Mouse (Mus musculus) left cerebral cortex, postnatal 10 days (tissue): Measurements from ENCODE around the gene Slc7a6. TPM values are rescaled to one million over a fixed set of nuclear protein-coding genes. Genes with fewer than 3 reads are reported as not detected.

Source experiments
- DNase-seq, 2 experiments: peaks; one replicate each; pipeline ENCODE4 v3.0.0; 2021 to 2022; ENCODE audit warnings: low spot score in 2 of 2, mixed read lengths in 1 of 2; ENCODE audit errors: extremely low spot score in 1 of 2
- intact Hi-C: fragments of 180-260 bp; cut with DNase I; formaldehyde crosslinking; loops from one replicate; pipeline ENCODE4 v1.15.1; 2025
- total RNA-seq, 2 experiments: library from RNA; stranded (reverse); gene quantifications; 2 replicates each; pipeline ENCODE4 v1.2.3; 2021

Slc7a6 gene
- 10 to 100 TPM; 28.5 to 29.2 TPM for total RNA-seq

- DNase-seq: peak; percentile 75 to 91
- intact Hi-C loops: no loop called here
Observed at GRCm38 (mm10) chr8:106168356-106169016, at the start of gene Slc7a6. Gene Slc7a6 (plus strand): TSS chr8:106168857.

GRCm38 (mm10) chr8:106123443-106123842 is 45.2 kb upstream of the Slc7a6 start:
- no peak for DNase-seq
- intact Hi-C loops: no loop called here

GRCm38 (mm10) chr8:106126055-106126454 is 42.6 kb upstream of the Slc7a6 start:
- intact Hi-C loops: no loop called here
- DNase-seq: no peak

GRCm38 (mm10) chr8:106127054-106127453 is 41.6 kb upstream of the Slc7a6 start:
- intact Hi-C loops: no loop called here
- no peak for DNase-seq

DNA sequence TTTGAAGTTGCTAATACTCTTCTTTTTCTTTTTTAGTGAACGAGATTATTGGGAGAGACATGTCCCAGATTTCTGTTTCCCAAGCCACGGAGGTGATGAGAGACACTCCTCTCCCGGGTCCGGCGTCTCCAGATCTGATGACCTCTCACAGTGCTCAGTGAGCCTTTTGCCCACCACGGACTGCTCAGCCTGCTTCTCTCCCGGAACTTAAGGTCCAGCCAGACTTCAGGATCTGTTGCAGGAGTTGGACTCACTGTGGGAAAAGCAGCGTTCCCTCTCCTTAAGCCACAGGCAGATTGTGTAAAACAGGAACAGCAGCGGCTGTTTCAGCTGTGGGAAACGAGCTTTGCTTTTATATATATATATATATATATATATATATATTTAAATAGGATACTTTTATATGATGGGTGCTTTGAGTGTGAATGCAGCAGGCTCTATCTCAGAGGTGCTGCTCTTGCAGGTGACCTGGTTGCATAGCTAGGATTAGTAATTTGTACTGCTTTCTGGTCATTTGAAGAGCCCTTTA is 40.7 kb upstream of the Slc7a6 start:
- peak in 1 of 2 experiments; percentile 49 for DNase-seq
- intact Hi-C loops: loop anchor here (1.0 kb wide), 1 partner anchor 20 kb away; no protein-coding TSS in a partner anchor

- intact Hi-C loops: no loop called here
- DNase-seq: no peak
Observed at GRCm38 (mm10) chr8:106129232-106129930, 39.3 kb upstream of the Slc7a6 start.

DNA sequence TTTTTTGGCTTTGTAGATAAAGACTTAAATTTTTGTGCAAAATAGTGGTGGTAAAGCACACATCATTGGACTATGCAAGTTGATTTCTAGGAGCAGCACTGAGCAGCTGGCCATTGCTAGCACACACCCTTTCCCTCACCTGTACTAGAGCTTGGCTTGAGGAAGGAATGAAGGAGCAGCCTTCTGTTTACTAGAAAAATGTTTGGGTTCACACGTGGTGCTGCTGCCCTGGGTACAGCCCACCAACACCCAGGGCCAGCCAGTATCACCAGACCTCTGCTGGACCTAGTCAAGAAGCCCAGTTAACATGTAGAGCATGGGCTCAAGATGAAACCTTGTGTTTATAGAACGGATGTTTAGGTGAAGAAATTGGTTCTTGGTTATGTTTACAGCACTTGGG is 38.7 kb upstream of the Slc7a6 start:
- DNase-seq: no peak
- intact Hi-C loops: no loop called here

DNA sequence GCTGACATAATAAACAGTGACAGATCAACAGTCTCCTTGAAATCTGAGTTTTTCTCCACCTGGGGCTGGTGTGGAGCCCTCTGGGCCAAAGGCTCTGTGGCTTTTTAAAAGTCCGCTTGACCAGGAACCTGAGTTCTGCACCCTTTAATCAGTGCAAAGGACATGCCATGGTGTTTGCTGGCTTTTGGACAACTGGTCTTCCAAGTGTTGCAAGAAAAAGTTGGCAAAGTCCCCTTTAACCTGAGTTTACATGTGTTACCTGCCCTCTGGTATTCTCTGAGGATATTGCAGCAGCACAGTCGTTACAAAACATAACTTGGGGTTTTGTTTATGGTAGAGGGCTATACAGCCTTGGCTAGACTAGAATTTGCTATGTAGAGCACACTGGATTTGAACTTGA is 38.2 kb upstream of the Slc7a6 start:
- intact Hi-C loops: no loop called here
- no peak for DNase-seq

DNA sequence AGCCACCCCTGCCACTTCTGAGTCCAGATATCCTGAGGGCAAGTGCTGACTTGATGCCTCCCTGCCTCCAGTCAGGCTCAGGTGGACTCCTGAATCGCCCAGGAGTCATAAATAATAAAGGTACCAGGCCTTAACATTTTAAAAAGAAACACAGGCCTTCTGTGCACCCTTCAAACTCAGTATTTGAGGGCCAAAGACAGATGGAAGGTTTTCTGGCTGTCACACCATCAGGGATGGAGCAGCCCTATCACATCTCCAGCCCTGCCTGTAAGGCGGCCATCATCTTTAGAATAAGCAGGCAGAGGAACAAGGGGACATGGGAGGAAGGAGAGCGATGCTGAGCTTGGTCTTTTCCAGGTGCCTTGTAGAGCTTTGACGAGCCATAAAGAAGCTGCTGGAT is 37.6 kb upstream of the Slc7a6 start:
- intact Hi-C loops: no loop called here
- DNase-seq: no peak

DNA sequence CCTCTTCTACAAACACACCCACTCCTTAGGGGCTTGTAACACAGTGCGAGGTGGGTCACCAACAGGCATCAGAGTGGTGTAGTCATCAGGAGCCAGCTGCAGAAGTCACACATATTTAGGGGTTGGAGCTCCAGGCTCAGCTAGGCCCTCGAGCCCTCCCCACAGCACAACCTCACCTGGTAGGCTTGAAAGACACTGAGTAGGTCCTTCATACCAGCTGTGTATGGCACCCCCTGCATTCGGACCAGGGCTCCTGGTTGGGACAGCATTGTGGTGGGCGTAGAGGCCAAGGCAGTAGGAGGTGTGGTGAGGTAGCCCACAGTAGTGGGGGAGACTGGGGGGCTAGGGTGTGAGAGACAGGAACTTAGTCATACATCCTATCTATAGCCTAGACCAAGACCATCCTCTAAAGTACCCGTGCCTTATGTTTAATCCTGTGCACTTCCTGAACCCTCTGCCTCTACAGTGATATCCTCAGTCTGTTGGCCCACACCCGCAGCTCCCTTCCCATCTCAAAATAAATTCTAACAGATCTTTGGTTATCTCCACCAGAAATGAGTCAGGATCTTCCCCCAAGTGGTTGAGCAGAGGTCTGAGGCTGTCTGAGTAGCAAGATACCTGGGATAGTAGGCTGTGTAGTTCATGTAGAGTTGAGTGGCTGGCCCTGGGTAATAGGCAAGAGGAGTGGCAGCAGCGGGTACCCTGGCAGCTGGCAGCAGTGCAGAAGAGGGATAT is 37.0 kb upstream of the Slc7a6 start:
- intact Hi-C loops: no loop called here
- no peak for DNase-seq

- no peak for DNase-seq
- intact Hi-C loops: no loop called here
Observed at GRCm38 (mm10) chr8:106132356-106132755, 36.3 kb upstream of the Slc7a6 start.

- intact Hi-C loops: no loop called here
Observed at GRCm38 (mm10) chr8:106133526-106133925, 35.1 kb upstream of the Slc7a6 start.

DNA sequence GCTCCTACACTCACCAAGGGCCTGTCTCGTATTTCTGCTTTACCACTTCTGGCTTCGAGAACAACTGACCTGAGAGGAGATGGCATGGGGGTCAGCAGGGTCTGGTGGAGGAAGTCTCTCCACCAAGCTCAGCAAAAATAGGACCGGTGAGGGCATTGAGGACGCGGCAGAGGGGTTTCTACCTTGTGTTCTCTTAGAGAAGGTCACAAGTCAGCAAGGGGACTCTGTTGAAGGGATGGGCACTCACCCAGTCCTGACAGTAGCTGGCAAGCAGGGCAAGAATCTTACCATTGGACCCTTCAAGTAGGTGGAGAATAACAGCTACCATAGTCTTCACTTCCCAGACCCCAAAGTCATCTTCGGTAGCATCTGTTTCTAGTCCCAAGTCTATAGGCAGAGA is 34.7 kb upstream of the Slc7a6 start:
- no peak for DNase-seq
- intact Hi-C loops: no loop called here

More at GRCm38 (mm10) chr8:106133526-106133925, 35.1 kb upstream of the Slc7a6 start:
- peak in 1 of 2 experiments; percentile 43 for DNase-seq

DNA sequence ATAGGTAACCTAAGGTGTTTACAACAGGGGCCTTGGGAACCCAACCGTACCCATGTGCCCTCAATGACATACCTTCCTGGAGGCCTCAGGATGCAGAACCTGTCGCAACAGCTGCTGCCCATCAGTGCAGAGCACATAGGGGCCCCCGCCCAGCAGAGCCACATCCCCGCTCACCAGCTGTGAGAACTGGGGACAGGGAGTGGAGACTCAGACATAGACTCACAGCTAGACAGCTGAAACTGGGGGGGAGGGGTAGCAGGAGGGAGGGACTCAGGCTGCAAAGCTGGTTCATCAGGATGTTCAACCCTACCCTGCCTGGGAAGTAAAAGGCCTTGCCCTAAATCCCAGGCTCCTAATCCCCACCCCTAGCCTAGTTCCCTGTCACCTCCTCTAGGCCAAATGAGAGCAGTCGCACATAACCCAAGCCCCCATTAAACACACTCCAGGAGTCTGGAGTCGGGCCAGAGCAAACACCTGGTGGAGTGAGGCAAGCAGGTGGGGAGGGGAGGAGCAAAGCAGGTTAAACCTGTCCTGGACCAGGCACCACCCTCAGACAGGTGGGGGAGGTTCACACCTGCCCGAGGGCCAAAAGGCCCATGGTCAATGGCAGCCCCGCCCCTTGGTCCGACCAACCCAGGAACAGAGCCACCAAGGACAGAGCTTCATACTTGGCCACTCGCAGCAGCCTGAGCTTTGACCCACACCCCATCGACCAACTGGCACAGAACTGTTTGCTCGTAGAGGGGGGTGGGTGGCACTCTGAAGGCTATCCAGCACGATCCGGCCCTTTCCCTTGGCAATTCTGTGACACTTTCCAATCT is 33.7 kb upstream of the Slc7a6 start:
- intact Hi-C loops: no loop called here
- DNase-seq: no peak

DNA sequence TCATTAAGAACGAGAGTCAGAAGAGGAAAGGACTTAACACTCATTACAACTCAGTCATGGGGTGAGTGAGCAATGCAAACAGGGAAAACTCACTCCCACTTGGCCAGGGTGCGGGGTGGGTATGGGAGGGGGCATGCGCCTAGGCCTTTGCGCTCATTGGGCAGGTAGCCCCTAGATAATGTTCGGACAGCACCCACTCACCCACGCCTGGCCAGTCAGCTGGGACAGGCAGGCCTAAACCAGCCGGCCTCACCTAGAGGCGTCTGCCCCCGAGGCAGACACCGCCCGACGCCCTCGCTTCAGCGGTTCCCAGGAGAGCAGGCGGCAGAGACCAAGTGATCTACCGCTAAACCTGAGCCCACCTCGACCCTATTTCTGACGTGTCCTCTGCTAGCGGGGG is 33.0 kb upstream of the Slc7a6 start:
- DNase-seq: no peak
- intact Hi-C loops: no loop called here

GRCm38 (mm10) chr8:106136156-106137130 is 32.2 kb upstream of the Slc7a6 start, which contains the start of gene Esrp2:
Gene Esrp2 (minus strand): TSS chr8:106136974.
- DNase-seq: peak in 1 of 2 experiments; percentile 53
- intact Hi-C loops: no loop called here

GRCm38 (mm10) chr8:106137218-106137905 is 31.3 kb upstream of the Slc7a6 start:
- intact Hi-C loops: no loop called here
- DNase-seq: no peak
